Mouse (Mus musculus) adrenal gland, adult 18-20 months (tissue): ENCODE results near the gene Gm28635. TPM values are rescaled to one million over a fixed set of nuclear protein-coding genes. Genes with fewer than 3 reads are reported as not detected.
"Not testable (repeated sequence)": the region's sequence is repeated elsewhere in the genome, so short reads cannot be mapped to it uniquely, and the experiment has no call there.

Source experiments
- DNase-seq, 2 experiments: peaks; one replicate each; pipeline ENCODE4 v3.0.0; 2021 to 2022; ENCODE audit warnings: low spot score in 2 of 2
- total RNA-seq, 2 experiments: library from RNA; stranded (reverse); gene quantifications; 1 replicate in 1 of 2; 2 replicates in 1 of 2; pipeline ENCODE4 v1.2.3; 2021

Gm28635 gene
- total RNA-seq, 2 experiments from 2014 or later = not detected

DNA sequence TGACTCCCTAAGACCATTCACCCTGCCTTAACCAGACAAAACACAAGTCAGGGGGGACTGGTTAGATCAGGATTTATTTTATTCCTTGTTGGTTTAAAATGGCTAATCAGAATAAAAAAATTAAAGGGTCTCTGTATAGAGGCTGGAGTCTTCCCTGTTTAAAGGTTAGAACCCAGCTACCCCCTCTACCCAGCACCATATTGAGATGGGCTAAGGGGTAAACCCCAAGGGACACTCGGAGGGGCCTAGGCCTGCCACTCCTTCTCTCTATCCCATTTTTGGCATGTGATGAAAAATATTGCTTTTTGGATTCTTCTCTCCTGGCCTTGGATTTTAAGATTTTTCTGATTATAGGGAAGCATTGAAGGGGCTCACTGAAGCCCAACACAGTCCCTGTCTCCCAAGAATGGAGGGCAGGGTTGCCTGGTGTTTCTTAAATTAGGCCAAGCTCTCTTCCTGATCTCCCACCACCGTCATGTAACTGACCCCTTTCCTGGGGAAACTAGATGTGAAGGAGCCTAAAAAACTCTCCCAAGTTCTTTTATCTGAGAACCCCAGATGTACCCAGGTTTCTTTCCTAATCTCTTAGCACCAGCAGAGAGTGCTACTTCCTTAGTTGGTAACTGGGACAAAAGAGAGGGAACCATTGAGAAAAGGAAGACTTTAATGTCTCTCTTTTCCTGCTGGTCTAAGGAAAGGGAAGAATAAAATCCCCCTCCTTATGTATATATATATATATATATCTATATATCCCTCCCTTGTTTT lies 10.4 kb upstream of the Gm28635 start:
- no peak for DNase-seq

DNA sequence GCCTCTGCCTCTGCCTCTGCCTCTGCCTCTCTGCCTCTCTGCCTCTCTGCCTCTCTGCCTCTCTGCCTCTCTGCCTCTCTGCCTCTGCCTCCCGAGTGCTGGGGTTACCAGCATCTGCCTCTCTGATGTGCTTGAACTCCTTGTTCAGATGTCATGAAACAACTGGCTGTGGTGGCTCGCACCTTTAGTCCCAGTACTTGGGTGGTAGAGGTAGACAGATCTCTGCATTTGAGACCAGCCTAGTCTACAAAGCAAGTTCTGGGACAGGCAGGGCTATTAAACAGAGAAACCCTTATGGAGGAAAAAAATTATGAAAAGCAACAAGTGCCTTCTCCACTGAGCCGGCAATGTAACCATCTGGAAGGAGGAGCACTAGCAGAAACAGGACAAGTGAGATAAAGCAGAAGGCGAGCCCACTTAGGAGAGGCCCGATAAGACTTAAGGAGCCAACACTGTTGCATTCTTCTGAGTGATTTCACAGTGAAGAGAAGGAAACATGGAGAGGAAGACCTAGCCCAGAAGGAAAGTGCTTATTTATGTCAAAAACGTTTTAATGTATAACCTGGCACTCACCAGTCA lies 4.9 kb upstream of the Gm28635 start:
- no peak for DNase-seq

GRCm38 (mm10) chr2:84679016-84679415 lies 1.2 kb upstream of the Gm28635 start, which contains the start of gene Tmx2:
Gene Tmx2 (minus strand): TSS chr2:84679140.
- no peak for DNase-seq

- DNase-seq = no peak
Measured at GRCm38 (mm10) chr2:84677270-84677967, 422 bp downstream of the Gm28635 start.

- not testable (repeated sequence) for DNase-seq
Measured at GRCm38 (mm10) chr2:84671535-84671934, 6.3 kb downstream of the Gm28635 start.

GRCm38 (mm10) chr2:84670569-84670933 lies 7.3 kb downstream of the Gm28635 start, which contains the start of gene Selenoh:
Gene Selenoh (minus strand): TSS chr2:84670770.
- DNase-seq = peak; percentile 62 to 69

GRCm38 (mm10) chr2:84669828-84670568 lies 7.8 kb downstream of the Gm28635 start:
- peak; percentile 28 to 29 for DNase-seq

GRCm38 (mm10) chr2:84666081-84666480 lies 11.8 kb downstream of the Gm28635 start:
- no peak for DNase-seq

DNA sequence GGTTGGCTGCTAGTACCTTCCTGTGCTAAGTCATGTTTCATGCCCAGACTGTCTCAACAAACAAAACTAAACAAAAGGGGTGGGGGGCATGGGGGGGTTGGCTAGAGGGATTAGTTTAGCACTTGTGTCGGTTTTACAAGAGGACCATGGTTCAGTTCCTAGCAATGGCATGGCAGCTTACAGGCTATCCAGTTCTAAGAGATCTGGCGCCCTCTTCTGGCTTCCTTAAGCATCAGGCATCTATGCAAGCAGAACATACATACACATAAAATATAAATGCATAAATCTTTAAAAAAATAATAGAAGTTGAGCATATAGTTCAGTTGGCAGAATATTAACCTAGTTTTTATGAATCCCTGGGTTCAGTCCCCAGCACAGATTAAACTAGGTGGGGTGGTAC lies 15.0 kb downstream of the Gm28635 start:
- peak in 1 of 2 experiments; percentile 47 for DNase-seq

DNA sequence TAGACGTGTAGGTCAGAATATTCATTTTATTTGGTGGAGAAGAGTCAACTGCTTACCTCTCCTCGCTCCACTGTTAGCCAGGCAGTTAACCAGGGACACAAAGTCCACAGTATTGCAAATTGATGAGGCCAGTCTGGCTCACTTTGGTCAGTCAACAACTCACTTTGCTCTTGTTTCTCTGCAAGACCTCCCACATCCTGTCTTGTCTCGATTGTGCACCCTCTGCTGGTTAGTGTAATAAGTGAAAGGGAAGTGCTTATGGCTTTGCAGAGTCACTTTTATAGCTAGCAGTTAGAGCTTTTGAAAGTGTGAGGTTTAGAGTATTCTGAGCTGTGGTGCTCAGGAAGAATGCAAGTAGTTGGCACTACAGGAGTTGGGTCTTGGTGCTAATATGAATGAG lies 17.6 kb downstream of the Gm28635 start:
- no peak for DNase-seq

- no peak for DNase-seq
Measured at GRCm38 (mm10) chr2:84658806-84659205, 19.0 kb downstream of the Gm28635 start, which contains the start of gene Btbd18. Gene Btbd18 (plus strand): TSS chr2:84659079.

- DNase-seq = no peak
Measured at GRCm38 (mm10) chr2:84655864-84656263, 22.0 kb downstream of the Gm28635 start.

- DNase-seq = no peak
Measured at GRCm38 (mm10) chr2:84653354-84653753, 24.5 kb downstream of the Gm28635 start.

DNA sequence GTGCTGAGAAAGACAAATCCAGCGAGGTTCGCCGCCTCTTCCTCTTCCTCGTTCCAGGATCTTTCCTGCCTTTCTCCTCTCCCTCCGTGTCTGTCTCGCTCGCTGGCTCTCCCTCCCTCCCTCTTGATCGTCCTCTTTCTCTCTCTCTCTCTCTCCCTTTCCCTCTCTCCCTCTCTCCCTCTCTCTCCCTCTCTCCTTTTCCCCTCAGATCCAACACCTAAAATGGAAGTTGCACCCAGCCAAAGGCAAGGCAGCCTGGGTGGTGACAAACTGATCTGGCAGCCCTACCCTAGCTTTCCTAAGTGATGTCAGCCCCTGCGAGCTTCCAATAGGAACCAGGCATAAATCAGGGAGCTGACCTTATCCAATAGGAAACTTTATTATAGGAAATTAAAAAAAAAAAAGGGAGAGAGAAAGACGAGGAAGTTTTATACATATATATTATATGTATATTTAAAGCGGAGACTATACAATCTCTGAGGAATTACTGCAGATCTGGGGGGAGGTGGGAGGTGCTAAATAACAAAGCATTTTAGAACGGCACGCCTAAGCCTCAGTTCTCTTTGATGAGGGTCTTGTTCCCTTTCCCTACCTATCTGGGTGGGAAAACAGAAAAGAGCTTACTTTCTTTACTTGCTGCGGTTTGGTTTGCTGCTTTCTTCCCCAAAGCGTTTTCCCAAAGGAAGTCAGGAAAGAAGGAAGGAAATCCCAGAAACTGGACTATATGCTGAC lies 27.2 kb downstream of the Gm28635 start, which contains the start of gene Ctnnd1:
Ctnnd1 (minus strand) TSS at position 302 of the 732 bp plus-strand sequence.
- peak; percentile 78 to 79 for DNase-seq

GRCm38 (mm10) chr2:84649674-84650073 lies 28.2 kb downstream of the Gm28635 start:
- no peak for DNase-seq

DNA sequence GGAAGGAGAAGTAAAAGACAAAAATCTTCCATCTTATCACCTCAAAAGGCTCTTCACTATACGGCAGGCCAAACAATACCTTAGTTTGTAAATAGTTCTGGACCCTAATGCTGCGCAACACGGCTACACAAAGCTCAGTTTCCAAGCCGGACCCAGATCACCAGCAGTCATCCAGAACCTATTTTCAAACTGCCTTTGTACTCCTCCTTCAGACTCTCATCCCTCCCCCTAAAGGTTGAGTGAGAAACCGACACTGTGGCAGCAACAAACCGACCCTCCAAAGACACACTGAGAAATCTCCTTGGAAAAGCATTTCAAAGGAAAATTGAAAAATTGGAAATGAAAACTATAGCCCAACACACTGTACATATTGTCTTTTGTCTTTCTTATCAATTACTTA lies 29.5 kb downstream of the Gm28635 start:
- no peak for DNase-seq

- DNase-seq = no peak
Measured at GRCm38 (mm10) chr2:84647051-84647568, 30.7 kb downstream of the Gm28635 start.

DNA sequence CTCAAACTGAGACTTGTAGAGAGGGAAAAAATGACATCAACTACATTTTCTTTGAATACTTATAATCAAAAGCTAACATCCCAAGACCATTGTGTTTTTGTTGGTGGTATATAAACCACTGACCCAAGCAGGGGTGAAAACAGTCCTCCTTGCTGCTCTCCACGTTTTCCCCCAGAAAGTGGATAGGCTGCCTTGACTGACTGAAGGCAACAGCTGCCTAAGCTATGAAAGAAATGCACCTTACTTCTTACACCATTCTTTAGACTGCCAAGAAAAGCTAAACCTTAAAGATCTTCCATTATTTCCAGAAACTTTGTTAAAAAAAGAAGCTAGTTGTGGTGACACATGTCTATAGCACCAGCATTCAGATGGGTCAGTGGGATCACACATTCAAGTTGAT lies 31.7 kb downstream of the Gm28635 start:
- DNase-seq = no peak

DNA sequence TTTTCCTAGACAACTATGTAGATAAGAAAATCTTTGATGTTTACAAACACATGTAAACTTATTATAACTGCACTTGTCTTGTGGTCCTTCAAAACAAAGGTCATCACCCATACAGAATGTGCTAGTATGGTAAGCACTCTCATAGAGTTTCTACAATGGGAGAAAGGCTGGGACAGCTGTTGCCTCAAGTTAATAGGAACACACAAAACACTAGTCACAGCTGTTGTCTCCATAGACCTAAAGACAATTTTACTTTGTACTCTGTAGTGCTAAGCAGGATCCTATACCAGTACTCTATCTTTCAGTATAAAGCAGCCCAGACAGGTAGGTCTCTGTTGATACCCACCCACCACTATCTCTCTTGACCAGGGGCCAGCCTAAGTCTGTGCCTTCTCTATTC lies 37.0 kb downstream of the Gm28635 start:
- DNase-seq = no peak
